Mouse (Mus musculus): ENCODE measurements around the gene Sept4.

The Sept4 gene

GRCm38 (mm10) chr11:87568255-87568953, at the start of gene Sept4:
TSS of gene Sept4 (plus strand) at chr11:87568903.
- DNase-seq = no peak

- DNase-seq = peak; percentile 24
Measured at GRCm38 (mm10) chr11:87519260-87519659, 49.4 kb upstream of the Sept4 start.

- DNase-seq = no peak
Measured at GRCm38 (mm10) chr11:87523466-87523865, 45.2 kb upstream of the Sept4 start.

GRCm38 (mm10) chr11:87523967-87524366, 44.7 kb upstream of the Sept4 start:
- DNase-seq = no peak

GRCm38 (mm10) chr11:87524780-87525179, 43.9 kb upstream of the Sept4 start:
- no peak for DNase-seq

- DNase-seq = no peak
Measured at GRCm38 (mm10) chr11:87527364-87527763, 41.3 kb upstream of the Sept4 start.

- DNase-seq = no peak
Measured at GRCm38 (mm10) chr11:87527990-87528389, 40.7 kb upstream of the Sept4 start.

- DNase-seq = no peak
Measured at GRCm38 (mm10) chr11:87531695-87532094, 37.0 kb upstream of the Sept4 start.

GRCm38 (mm10) chr11:87542285-87542684, 26.4 kb upstream of the Sept4 start:
- DNase-seq = no peak

- DNase-seq = no peak
Measured at GRCm38 (mm10) chr11:87542906-87543305, 25.8 kb upstream of the Sept4 start.

GRCm38 (mm10) chr11:87553342-87553741, 15.4 kb upstream of the Sept4 start:
- DNase-seq = no peak

- DNase-seq = no peak
Measured at GRCm38 (mm10) chr11:87554386-87554785, 14.3 kb upstream of the Sept4 start.

GRCm38 (mm10) chr11:87555106-87555703, 13.5 kb upstream of the Sept4 start:
- no peak for DNase-seq

GRCm38 (mm10) chr11:87561208-87561607, 7.5 kb upstream of the Sept4 start:
- DNase-seq = no peak

GRCm38 (mm10) chr11:87566501-87566900, 2.2 kb upstream of the Sept4 start, which contains the start of gene Gm11492:
TSS of gene Gm11492 (plus strand) at chr11:87566653.
- no peak for DNase-seq

GRCm38 (mm10) chr11:87570743-87571142, 2.0 kb downstream of the Sept4 start:
- DNase-seq = no peak

GRCm38 (mm10) chr11:87571361-87571950, 2.8 kb downstream of the Sept4 start:
- no peak for DNase-seq

GRCm38 (mm10) chr11:87573751-87574150, 5.0 kb downstream of the Sept4 start:
- DNase-seq = peak; percentile 55

- DNase-seq = no peak
Measured at GRCm38 (mm10) chr11:87574520-87575180, 5.9 kb downstream of the Sept4 start.

- peak; percentile 61 for DNase-seq
Measured at GRCm38 (mm10) chr11:87577601-87578248, 9.0 kb downstream of the Sept4 start.

- peak; percentile 88 for DNase-seq
Measured at GRCm38 (mm10) chr11:87578249-87578962, 9.7 kb downstream of the Sept4 start.

- peak; percentile 58 for DNase-seq
Measured at GRCm38 (mm10) chr11:87578963-87579601, 10.4 kb downstream of the Sept4 start.
